Mouse (Mus musculus): ENCODE measurements around the gene Dcp1b. TPM values are rescaled to one million over a fixed set of nuclear protein-coding genes. Genes with fewer than 3 reads are reported as not detected.

The Dcp1b gene
- total and polyA plus RNA-seq, 2 experiments from 2014 or later, result 11.4 to 12.4 TPM

DNA sequence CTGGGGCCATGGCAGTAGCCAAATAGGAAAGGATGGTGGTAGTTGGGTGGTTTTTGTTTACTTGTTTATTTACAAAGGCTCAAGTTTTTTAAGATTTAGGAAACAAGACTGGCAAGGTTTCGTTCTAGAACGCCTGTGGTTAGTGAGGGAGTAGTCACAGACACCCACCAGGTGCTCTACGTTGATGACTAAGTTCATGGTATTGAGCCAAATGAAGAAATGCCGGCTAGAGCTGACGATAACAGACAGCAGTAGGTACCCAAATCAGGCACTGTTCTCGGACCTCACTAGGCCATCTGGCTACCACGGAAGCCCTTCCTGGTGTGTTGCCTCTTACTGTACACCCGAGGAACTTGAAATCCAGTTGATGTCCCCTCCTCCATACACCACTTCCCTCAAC, 51.9 kb downstream of the Dcp1b start:
- DNase-seq (ENCODE audit: low spot score) (no peak), ATAC-seq (ENCODE audit: insufficient read depth, low read depth) (no peak)
- Histone ChIP-seq H3K4me2 (ENCODE audit: low read depth, low read length) (no peak overlapping the region), H3K27me3 (ENCODE audit: control insufficient read depth, insufficient read depth, low read length) (no peaks in the 10 kb centered on the region), H3K4me3 (ENCODE audit: low read depth, low read length) (no peak overlapping the region), H3K9me3 (replicated peaks; ENCODE audit: control insufficient read depth, low read length) (no peaks in the 10 kb centered on the region), H3K9ac (replicated peaks; ENCODE audit: low read depth, low read length) (no peak overlapping the region), H3K36me3 (replicated peaks; ENCODE audit: control insufficient read depth, insufficient read depth, low read length) (no peaks in the 10 kb centered on the region), H3K4me1 (ENCODE audit: control insufficient read depth, insufficient read depth) (no peaks in the 10 kb centered on the region), H3K27ac (ENCODE audit: low read depth) (no peak overlapping the region)
- WGBS, result 83% methylated on average over 8 of the region's 8 CpGs
- TF ChIP-seq EP300 (IDR thresholded peaks at IDR 0.05; ENCODE audit: low read depth) (no peak), CTCF (IDR thresholded peaks at IDR 0.05; ENCODE audit: low read depth) (no peak)

DNA sequence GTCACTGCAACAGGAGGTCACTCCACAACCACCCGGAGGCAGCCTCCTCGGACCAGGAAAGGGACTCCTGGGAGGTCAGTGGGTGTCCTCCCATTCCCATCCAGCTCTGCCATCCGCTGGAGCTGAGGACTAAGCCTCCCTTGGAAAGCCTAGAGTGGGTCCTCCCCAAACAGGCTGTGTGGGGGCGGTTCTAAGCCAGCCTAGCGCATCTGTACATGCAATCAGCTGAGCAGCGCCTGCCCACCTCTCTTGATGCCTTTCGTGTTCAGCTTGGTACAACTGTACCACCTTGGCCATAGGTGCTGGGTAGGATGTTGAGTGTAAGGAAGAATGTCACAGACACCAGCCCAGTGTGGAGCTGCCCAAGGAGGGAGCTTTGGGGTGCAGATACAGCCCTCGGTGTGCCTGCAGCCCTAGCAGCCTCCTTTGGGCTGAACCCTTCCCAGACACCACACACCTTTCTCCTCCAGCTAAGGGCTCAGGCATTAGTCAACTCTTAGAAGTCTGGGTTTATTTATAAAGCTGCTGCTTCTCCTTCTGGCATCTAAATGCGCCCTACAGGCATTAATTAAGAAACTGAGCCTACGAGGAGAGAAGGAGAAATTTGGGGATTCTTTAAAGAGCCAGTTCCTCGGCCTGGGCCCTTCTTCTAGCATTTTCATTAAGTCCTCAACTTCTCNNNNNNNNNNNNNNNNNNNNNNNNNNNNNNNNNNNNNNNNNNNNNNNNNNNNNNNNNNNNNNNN, 54.0 kb downstream of the Dcp1b start:
- 72% methylated on average over 11 of the region's 11 CpGs for WGBS
- DNase-seq (ENCODE audit: low spot score) (no peak), ATAC-seq (ENCODE audit: insufficient read depth, low read depth) (no peak)
- Histone ChIP-seq H3K36me3 (replicated peaks; ENCODE audit: control insufficient read depth, insufficient read depth, low read length) (no peaks in the 10 kb centered on the region), H3K4me1 (ENCODE audit: control insufficient read depth, insufficient read depth) (no peaks in the 10 kb centered on the region), H3K4me2 (ENCODE audit: low read depth, low read length) (no peak overlapping the region), H3K27ac (ENCODE audit: low read depth) (no peak overlapping the region), H3K4me3 (ENCODE audit: low read depth, low read length) (no peak overlapping the region), H3K9ac (replicated peaks; ENCODE audit: low read depth, low read length) (no peak overlapping the region), H3K9me3 (replicated peaks; ENCODE audit: control insufficient read depth, low read length) (no peaks in the 10 kb centered on the region), H3K27me3 (ENCODE audit: control insufficient read depth, insufficient read depth, low read length) (no peaks in the 10 kb centered on the region)
- TF ChIP-seq EP300 (IDR thresholded peaks at IDR 0.05; ENCODE audit: low read depth) (no peak), CTCF (IDR thresholded peaks at IDR 0.05; ENCODE audit: low read depth) (no peak)

DNA sequence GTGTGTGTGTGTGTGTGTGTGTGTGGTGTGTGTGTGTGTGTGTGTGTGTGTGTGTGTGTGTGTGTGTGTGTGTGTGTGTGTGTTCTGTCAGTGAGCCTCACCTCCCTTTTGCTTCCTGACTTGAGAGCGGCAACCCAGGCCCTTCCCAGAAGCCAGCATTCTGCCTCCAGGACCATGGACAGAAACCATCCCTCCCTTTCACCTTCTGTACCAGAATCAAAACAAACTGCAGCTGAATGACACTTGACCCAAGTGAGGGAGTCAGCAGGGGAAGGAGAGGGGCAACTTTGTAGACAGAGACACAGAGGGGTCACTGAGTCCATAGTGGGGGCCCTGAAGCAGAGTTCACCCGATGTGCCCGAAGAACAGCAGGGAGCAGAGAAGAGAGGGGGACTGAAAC, 58.0 kb downstream of the Dcp1b start:
- Histone ChIP-seq H3K4me3 (ENCODE audit: low read depth, low read length) (no peak overlapping the region), H3K27ac (ENCODE audit: low read depth) (no peak overlapping the region), H3K9me3 (replicated peaks; ENCODE audit: control insufficient read depth, low read length) (no peaks in the 10 kb centered on the region), H3K27me3 (ENCODE audit: control insufficient read depth, insufficient read depth, low read length) (0 out of 2 replicates have a peak, but pooled peaks cover 2% of the 10 kb centered on the region), H3K4me2 (ENCODE audit: low read depth, low read length) (no peak overlapping the region), H3K36me3 (replicated peaks; ENCODE audit: control insufficient read depth, insufficient read depth, low read length) (no peaks in the 10 kb centered on the region), H3K9ac (replicated peaks; ENCODE audit: low read depth, low read length) (no peak overlapping the region), H3K4me1 (ENCODE audit: control insufficient read depth, insufficient read depth) (no peaks in the 10 kb centered on the region)
- ATAC-seq (ENCODE audit: insufficient read depth, low read depth) (no peak), DNase-seq (ENCODE audit: low spot score) (peak; percentile 32)
- 46% methylated on average over 3 of the region's 3 CpGs for WGBS
- no peak for TF ChIP-seq EP300 (IDR thresholded peaks at IDR 0.05; ENCODE audit: low read depth)
- TF ChIP-seq CTCF (IDR thresholded peaks at IDR 0.05; ENCODE audit: low read depth), result no peak

DNA sequence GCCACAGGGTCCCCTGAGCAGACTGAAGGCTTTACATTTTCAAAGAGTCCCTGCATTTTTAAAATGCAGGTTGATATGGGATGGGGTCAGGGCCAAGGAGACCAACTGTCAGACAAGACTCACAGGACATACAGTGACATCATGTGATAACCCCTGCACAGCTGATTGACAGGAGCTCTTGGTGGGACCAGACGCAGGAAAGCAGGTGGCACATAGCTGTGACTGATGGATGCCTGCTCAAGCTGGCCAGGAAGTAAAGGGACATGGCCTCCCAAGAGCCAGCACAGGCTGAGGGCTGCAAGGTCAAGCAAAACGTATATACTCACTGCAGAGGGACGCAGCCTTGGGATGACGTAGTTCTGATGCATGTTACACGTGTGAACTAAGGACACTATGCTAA, 60.4 kb downstream of the Dcp1b start:
- no peaks in the 10 kb centered on the region for H3K36me3 ChIP-seq (replicated peaks; ENCODE audit: control insufficient read depth, insufficient read depth, low read length)
- no peak overlapping the region for H3K9ac ChIP-seq (replicated peaks; ENCODE audit: low read depth, low read length)
- H3K4me1 ChIP-seq (ENCODE audit: control insufficient read depth, insufficient read depth), result no peaks in the 10 kb centered on the region
- no peak for TF ChIP-seq EP300 (IDR thresholded peaks at IDR 0.05; ENCODE audit: low read depth)
- no peak for TF ChIP-seq CTCF (IDR thresholded peaks at IDR 0.05; ENCODE audit: low read depth)
- 62% methylated on average over 5 of the region's 5 CpGs for WGBS
- H3K4me3 ChIP-seq (ENCODE audit: low read depth, low read length), result no peak overlapping the region
- DNase-seq (ENCODE audit: low spot score), result no peak
- 0 out of 2 replicates have a peak, but pooled peaks cover 12% of the 10 kb centered on the region for H3K27me3 ChIP-seq (ENCODE audit: control insufficient read depth, insufficient read depth, low read length)
- no peak for ATAC-seq (ENCODE audit: insufficient read depth, low read depth)
- H3K9me3 ChIP-seq (replicated peaks; ENCODE audit: control insufficient read depth, low read length), result no peaks in the 10 kb centered on the region
- H3K27ac ChIP-seq (ENCODE audit: low read depth), result no peak overlapping the region
- H3K4me2 ChIP-seq (ENCODE audit: low read depth, low read length), result no peak overlapping the region

DNA sequence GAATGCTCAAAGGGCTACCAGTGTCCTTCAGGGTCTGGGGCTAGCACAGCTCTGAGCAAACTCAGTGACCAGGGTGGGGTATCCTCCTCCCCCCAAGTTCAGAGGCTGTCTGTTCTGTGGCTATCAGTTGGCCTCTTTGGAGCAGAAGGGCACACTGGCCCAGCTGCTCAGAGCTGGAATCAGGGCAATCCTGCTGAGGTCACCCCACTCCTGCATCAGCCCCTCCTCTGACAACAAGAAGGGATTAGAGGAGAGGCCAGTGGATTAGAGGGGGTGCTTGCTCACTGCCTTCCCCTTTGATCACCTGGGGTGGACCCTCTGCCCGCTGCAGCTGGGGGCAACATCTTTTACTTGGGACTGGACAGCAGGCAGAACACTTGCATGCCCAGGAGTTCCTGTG, 61.2 kb downstream of the Dcp1b start, which contains the start of gene Cacna2d4:
Gene Cacna2d4, plus strand, starts transcription at position 286 of the 400 bp plus-strand sequence.
- H3K27me3 ChIP-seq (ENCODE audit: control insufficient read depth, insufficient read depth, low read length), result 0 out of 2 replicates have a peak, but pooled peaks cover 12% of the 10 kb centered on the region
- ATAC-seq (ENCODE audit: insufficient read depth, low read depth) (no peak), DNase-seq (ENCODE audit: low spot score) (no peak)
- H3K9ac ChIP-seq (replicated peaks; ENCODE audit: low read depth, low read length), result no peak within 1 kb of the TSS
- WGBS, result 33% methylated on average over 1 of the region's 1 CpGs
- no peaks in the 10 kb centered on the region for H3K9me3 ChIP-seq (replicated peaks; ENCODE audit: control insufficient read depth, low read length)
- H3K27ac ChIP-seq (ENCODE audit: low read depth), result no peak within 1 kb of the TSS
- TF ChIP-seq EP300 (IDR thresholded peaks at IDR 0.05; ENCODE audit: low read depth) (no peak), CTCF (IDR thresholded peaks at IDR 0.05; ENCODE audit: low read depth) (no peak)
- no peak within 1 kb of the TSS for H3K4me2 ChIP-seq (ENCODE audit: low read depth, low read length)
- H3K4me3 ChIP-seq (ENCODE audit: low read depth, low read length), result no peak within 1 kb of the TSS
- H3K36me3 ChIP-seq (replicated peaks; ENCODE audit: control insufficient read depth, insufficient read depth, low read length), result no peaks in the 10 kb centered on the region
- no peaks in the 10 kb centered on the region for H3K4me1 ChIP-seq (ENCODE audit: control insufficient read depth, insufficient read depth)
